Mouse (Mus musculus): Measurements from ENCODE around the gene Usp20. TPM values are rescaled to one million over a fixed set of nuclear protein-coding genes. Genes with fewer than 3 reads are reported as not detected.
"Not testable (repeated sequence)": the region's sequence is repeated elsewhere in the genome, so short reads cannot be mapped to it uniquely, and the experiment has no call there.

The Usp20 gene
- 40.0 and 43.9 TPM in 2 replicates for polyA plus RNA-seq (2012; rRNA removed)

DNA sequence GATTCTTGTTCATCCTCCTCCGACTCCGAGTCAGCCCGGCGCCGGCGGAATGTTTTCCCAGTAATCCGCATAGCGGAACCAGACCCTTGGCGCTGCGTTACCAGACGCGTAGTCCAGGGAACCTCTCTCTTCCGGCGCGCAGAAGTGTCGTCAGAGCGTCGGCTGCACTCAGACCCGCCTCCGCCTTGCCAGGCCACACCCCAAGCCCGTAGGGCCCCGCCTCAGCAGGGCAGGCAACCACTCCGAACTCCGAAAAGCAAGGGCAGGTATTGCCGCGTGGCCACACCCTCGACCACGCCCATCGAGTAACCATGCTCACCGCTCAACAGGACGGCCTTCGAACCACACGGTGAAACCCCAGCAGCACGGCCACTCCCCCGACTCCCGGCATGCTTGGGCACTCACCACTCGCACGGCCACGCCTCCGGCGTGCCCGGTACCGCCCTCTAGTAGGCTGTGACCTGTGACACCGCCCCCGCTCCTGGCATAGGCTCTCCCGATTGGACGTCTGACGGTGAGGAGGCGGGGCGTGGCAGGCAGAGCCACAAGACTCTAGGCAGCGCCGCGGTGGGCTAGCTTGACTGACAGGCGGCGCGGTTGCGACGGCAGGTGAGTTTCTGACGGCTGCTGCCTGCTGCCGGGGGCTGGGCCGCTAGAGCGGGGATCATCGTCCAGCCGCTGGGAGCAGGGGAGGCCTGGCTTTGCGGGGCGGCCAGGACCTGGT lies at the start of gene Usp20, which contains the start of gene BC005624:
TSS of gene Usp20 (plus strand) at position 490 of the 724 bp plus-strand sequence.
TSS of gene BC005624 (minus strand) at position 412 of the 724 bp plus-strand sequence.
- H3K27me3 ChIP-seq (replicated peaks; ENCODE audit: control insufficient read depth, insufficient read depth, low read length) = no peaks in the 10 kb centered on the region
- peak; percentile 100 for DNase-seq
- TF ChIP-seq POLR2A (IDR thresholded peaks at IDR 0.05; ENCODE audit: low read depth, low read length) (peak; percentile 79), CTCF (conservative IDR thresholded peaks at IDR 0.05; ENCODE audit: insufficient read depth, insufficient read length, low read depth, low read length) (no peak)
- no peak within 1 kb of the TSS; the same call in 1 of the 2 replicates for H3K27ac ChIP-seq (ENCODE audit: insufficient read depth, low read depth, low read length)
- under 1% methylated on average over 66 of the region's 66 CpGs for WGBS
- H3K36me3 ChIP-seq (ENCODE audit: control insufficient read depth, insufficient read depth, low read length) = no peaks in the 10 kb centered on the region
- peaks cover 9% of the 10 kb centered on the region for H3K4me1 ChIP-seq (ENCODE audit: control insufficient read depth, insufficient read depth, low read length)
- peak within 1 kb of the TSS; percentile 77 for H3K4me3 ChIP-seq (ENCODE audit: insufficient read depth, low read depth, low read length)

DNA sequence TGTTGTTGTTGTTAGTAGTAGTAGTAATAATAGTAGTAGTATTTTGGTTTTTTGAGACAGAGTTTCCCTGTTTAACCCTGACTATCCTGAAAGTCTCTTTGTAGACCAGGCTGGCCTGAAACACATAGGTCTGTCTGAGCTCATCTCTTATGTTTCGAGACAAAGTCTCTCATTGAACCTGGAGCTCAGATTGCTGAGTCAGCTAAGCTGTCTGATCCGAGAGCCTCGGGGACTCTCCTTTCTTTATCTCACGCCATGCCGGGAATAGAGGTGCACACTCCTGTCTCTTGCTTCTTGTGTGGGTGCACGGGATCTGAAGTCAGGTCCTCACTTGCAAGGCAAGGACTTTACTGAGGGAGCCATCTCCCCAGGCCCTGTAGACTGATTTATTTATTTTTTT lies 49.0 kb upstream of the Usp20 start:
- 81% methylated on average over 6 of the region's 6 CpGs for WGBS
- peaks cover 8% of the 10 kb centered on the region; the same call in 1 of the 2 replicates for H3K4me1 ChIP-seq (ENCODE audit: control insufficient read depth, insufficient read depth, low read length)
- no peak overlapping the region for H3K4me3 ChIP-seq (ENCODE audit: insufficient read depth, low read depth, low read length)
- H3K36me3 ChIP-seq (ENCODE audit: control insufficient read depth, insufficient read depth, low read length) = no peaks in the 10 kb centered on the region
- no peak overlapping the region for H3K27ac ChIP-seq (ENCODE audit: insufficient read depth, low read depth, low read length)
- H3K27me3 ChIP-seq (replicated peaks; ENCODE audit: control insufficient read depth, insufficient read depth, low read length) = no peaks in the 10 kb centered on the region
- DNase-seq = no peak
- TF ChIP-seq CTCF (conservative IDR thresholded peaks at IDR 0.05; ENCODE audit: insufficient read depth, insufficient read length, low read depth, low read length) = no peak
- TF ChIP-seq POLR2A (IDR thresholded peaks at IDR 0.05; ENCODE audit: low read depth, low read length) = no peak

GRCm38 (mm10) chr2:30933917-30934450 lies 48.1 kb upstream of the Usp20 start:
- Histone ChIP-seq H3K27me3 (replicated peaks; ENCODE audit: control insufficient read depth, insufficient read depth, low read length) (no peaks in the 10 kb centered on the region), H3K36me3 (ENCODE audit: control insufficient read depth, insufficient read depth, low read length) (no peaks in the 10 kb centered on the region), H3K4me3 (ENCODE audit: insufficient read depth, low read depth, low read length) (no peak overlapping the region), H3K4me1 (ENCODE audit: control insufficient read depth, insufficient read depth, low read length) (peaks cover 8% of the 10 kb centered on the region; the same call in 1 of the 2 replicates), H3K27ac (ENCODE audit: insufficient read depth, low read depth, low read length) (no peak overlapping the region)
- TF ChIP-seq POLR2A (IDR thresholded peaks at IDR 0.05; ENCODE audit: low read depth, low read length) = no peak
- TF ChIP-seq CTCF (conservative IDR thresholded peaks at IDR 0.05; ENCODE audit: insufficient read depth, insufficient read length, low read depth, low read length) = peak; percentile 89
- 21% methylated on average over 7 of the region's 7 CpGs for WGBS
- peak; percentile 80 for DNase-seq

- H3K4me3 ChIP-seq (ENCODE audit: insufficient read depth, low read depth, low read length) = no peak overlapping the region
- TF ChIP-seq POLR2A (IDR thresholded peaks at IDR 0.05; ENCODE audit: low read depth, low read length) = no peak
- TF ChIP-seq CTCF (conservative IDR thresholded peaks at IDR 0.05; ENCODE audit: insufficient read depth, insufficient read length, low read depth, low read length) = no peak
- H3K27ac ChIP-seq (ENCODE audit: insufficient read depth, low read depth, low read length) = no peak overlapping the region
- no peaks in the 10 kb centered on the region for H3K4me1 ChIP-seq (ENCODE audit: control insufficient read depth, insufficient read depth, low read length)
- no peaks in the 10 kb centered on the region for H3K36me3 ChIP-seq (ENCODE audit: control insufficient read depth, insufficient read depth, low read length)
- no peaks in the 10 kb centered on the region for H3K27me3 ChIP-seq (replicated peaks; ENCODE audit: control insufficient read depth, insufficient read depth, low read length)
- no peak for DNase-seq
- 76% methylated on average over 3 of the region's 3 CpGs for WGBS
Measured at GRCm38 (mm10) chr2:30936808-30937207, 45.3 kb upstream of the Usp20 start.

- Histone ChIP-seq H3K4me3 (ENCODE audit: insufficient read depth, low read depth, low read length) (no peak overlapping the region), H3K27me3 (replicated peaks; ENCODE audit: control insufficient read depth, insufficient read depth, low read length) (no peaks in the 10 kb centered on the region), H3K27ac (ENCODE audit: insufficient read depth, low read depth, low read length) (no peak overlapping the region), H3K36me3 (ENCODE audit: control insufficient read depth, insufficient read depth, low read length) (no peaks in the 10 kb centered on the region), H3K4me1 (ENCODE audit: control insufficient read depth, insufficient read depth, low read length) (no peaks in the 10 kb centered on the region)
- WGBS = 72% methylated on average over 8 of the region's 8 CpGs
- TF ChIP-seq POLR2A (IDR thresholded peaks at IDR 0.05; ENCODE audit: low read depth, low read length) (no peak), CTCF (conservative IDR thresholded peaks at IDR 0.05; ENCODE audit: insufficient read depth, insufficient read length, low read depth, low read length) (no peak)
- no peak for DNase-seq
Measured at GRCm38 (mm10) chr2:30937731-30938130, 44.3 kb upstream of the Usp20 start.

DNA sequence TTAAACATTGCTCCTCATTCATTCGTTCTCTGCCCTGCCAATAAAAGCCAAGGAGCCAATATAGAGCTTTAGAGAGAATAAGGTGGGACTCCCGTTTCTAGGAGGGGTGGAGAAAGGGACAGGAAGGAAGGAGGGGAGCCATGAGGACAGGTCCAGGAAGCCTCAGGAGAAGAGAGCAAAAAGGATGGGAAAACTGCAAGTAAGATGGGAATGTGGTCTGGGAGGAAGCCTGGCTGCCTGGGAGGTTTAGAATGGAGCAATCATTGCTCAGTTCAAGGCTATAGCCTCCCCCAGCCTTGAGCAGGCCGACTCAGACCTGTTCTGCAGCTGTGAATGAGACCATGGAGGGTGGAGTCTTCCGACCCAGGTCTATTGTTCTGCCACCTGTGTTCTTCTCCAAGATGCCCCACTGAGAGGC lies 43.5 kb upstream of the Usp20 start:
- TF ChIP-seq POLR2A (IDR thresholded peaks at IDR 0.05; ENCODE audit: low read depth, low read length) (no peak), CTCF (conservative IDR thresholded peaks at IDR 0.05; ENCODE audit: insufficient read depth, insufficient read length, low read depth, low read length) (no peak)
- Histone ChIP-seq H3K4me1 (ENCODE audit: control insufficient read depth, insufficient read depth, low read length) (no peaks in the 10 kb centered on the region), H3K36me3 (ENCODE audit: control insufficient read depth, insufficient read depth, low read length) (no peaks in the 10 kb centered on the region), H3K27me3 (replicated peaks; ENCODE audit: control insufficient read depth, insufficient read depth, low read length) (no peaks in the 10 kb centered on the region), H3K4me3 (ENCODE audit: insufficient read depth, low read depth, low read length) (no peak overlapping the region), H3K27ac (ENCODE audit: insufficient read depth, low read depth, low read length) (no peak overlapping the region)
- WGBS = 54% methylated on average over 4 of the region's 4 CpGs
- no peak for DNase-seq

GRCm38 (mm10) chr2:30941586-30941985 lies 40.5 kb upstream of the Usp20 start:
- Histone ChIP-seq H3K4me1 (ENCODE audit: control insufficient read depth, insufficient read depth, low read length) (no peaks in the 10 kb centered on the region), H3K27ac (ENCODE audit: insufficient read depth, low read depth, low read length) (no peak overlapping the region), H3K4me3 (ENCODE audit: insufficient read depth, low read depth, low read length) (no peak overlapping the region), H3K36me3 (ENCODE audit: control insufficient read depth, insufficient read depth, low read length) (no peaks in the 10 kb centered on the region), H3K27me3 (replicated peaks; ENCODE audit: control insufficient read depth, insufficient read depth, low read length) (no peaks in the 10 kb centered on the region)
- TF ChIP-seq POLR2A (IDR thresholded peaks at IDR 0.05; ENCODE audit: low read depth, low read length) = no peak
- TF ChIP-seq CTCF (conservative IDR thresholded peaks at IDR 0.05; ENCODE audit: insufficient read depth, insufficient read length, low read depth, low read length) = no peak
- 85% methylated on average over 5 of the region's 5 CpGs for WGBS
- no peak for DNase-seq

DNA sequence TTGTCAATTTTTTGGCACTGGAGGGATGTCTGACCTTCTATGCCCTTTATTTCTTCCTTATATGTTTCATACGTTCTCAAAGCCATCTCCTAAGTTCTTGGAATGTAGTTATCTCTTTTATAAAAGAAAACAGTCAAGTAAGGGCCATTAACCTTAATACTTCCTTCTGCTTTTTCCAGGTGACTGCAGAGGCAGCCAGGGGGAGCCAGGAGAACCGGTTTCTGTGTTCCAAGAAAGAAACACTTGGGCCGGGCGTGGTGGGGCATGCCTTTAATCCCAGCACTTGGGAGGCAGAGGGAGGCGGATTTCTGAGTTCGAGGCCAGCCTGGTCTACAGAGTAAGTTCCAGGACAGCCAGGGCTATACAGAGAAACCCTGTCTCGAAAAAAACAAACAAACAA lies 40.0 kb upstream of the Usp20 start:
- H3K4me1 ChIP-seq (ENCODE audit: control insufficient read depth, insufficient read depth, low read length); H3K4me3 ChIP-seq (ENCODE audit: insufficient read depth, low read depth, low read length); H3K36me3 ChIP-seq (ENCODE audit: control insufficient read depth, insufficient read depth, low read length); DNase-seq; H3K27me3 ChIP-seq (replicated peaks; ENCODE audit: control insufficient read depth, insufficient read depth, low read length); H3K27ac ChIP-seq (ENCODE audit: insufficient read depth, low read depth, low read length): not testable (repeated sequence)
- WGBS = 35% methylated on average over 7 of the region's 7 CpGs

All from kidney, adult 2 months (tissue).